Mouse (Mus musculus) CH12.LX (cell line): ENCODE measurements at regions not wholly inside any gene's neighbourhood (a gene's known extent, or its start where the extent isn't known, plus 50 kb on each side); places are given as distances from the start of the nearest gene placed in this dataset.

Experiments
- CTCF ChIP-seq, 2 experiments: IDR thresholded peaks in 1 of 2; conservative IDR thresholded peaks in 1 of 2; 2 replicates each; pipeline ENCODE4 v1.5.1; 2011 to 2012; ENCODE audit warnings: low read depth in 2 of 2, low read length in 2 of 2, improper control_type of control experiment in 1 of 2, inconsistent platforms in 1 of 2, mild to moderate bottlenecking in 1 of 2, moderate library complexity in 1 of 2
- E2F4 ChIP-seq: IDR thresholded peaks from 2 replicates; pipeline ENCODE4 v1.6.1; 2011; ENCODE audit warnings: low read depth, low read length, improper control_type of control experiment; ENCODE audit not compliant: insufficient replicate concordance
- EP300 ChIP-seq: IDR thresholded peaks from 2 replicates; pipeline ENCODE4 v1.6.1; 2011; ENCODE audit warnings: low read length, improper control_type of control experiment
- KAT2A ChIP-seq: IDR thresholded peaks from 2 replicates; pipeline ENCODE4 v1.6.1; 2012; ENCODE audit warnings: low read length, improper control_type of control experiment, inconsistent platforms; ENCODE audit not compliant: insufficient replicate concordance
- MAFK ChIP-seq: IDR thresholded peaks from 2 replicates; pipeline ENCODE4 v1.6.1; 2011; ENCODE audit warnings: low read length, improper control_type of control experiment; ENCODE audit not compliant: insufficient replicate concordance
- POLR2A ChIP-seq: IDR thresholded peaks from 2 replicates; pipeline ENCODE4 v1.6.1; 2011; ENCODE audit warnings: low read depth, mild to moderate bottlenecking, improper control_type of control experiment, low read length
- RAD21 ChIP-seq: IDR thresholded peaks from 2 replicates; pipeline ENCODE4 v1.6.1; 2011; ENCODE audit warnings: low read depth, mild to moderate bottlenecking, low read length, improper control_type of control experiment, moderate library complexity
- UBTF ChIP-seq: IDR thresholded peaks from 2 replicates; pipeline ENCODE4 v1.6.1; 2012; ENCODE audit warnings: low read depth, mild to moderate bottlenecking, inconsistent platforms, low read length, improper control_type of control experiment, moderate library complexity
- USF1 ChIP-seq: IDR thresholded peaks from 2 replicates; pipeline ENCODE4 v1.6.1; 2014; ENCODE audit warnings: low read depth, mild to moderate bottlenecking, inconsistent platforms, low read length, improper control_type of control experiment
- USF2 ChIP-seq: conservative IDR thresholded peaks from 2 replicates; pipeline ENCODE4 v1.6.1; 2011; ENCODE audit warnings: low read depth, low read length, improper control_type of control experiment
- ZC3H11A ChIP-seq: IDR thresholded peaks from 2 replicates; pipeline ENCODE4 v1.6.1; 2012; ENCODE audit warnings: low read depth, mild to moderate bottlenecking, inconsistent platforms, low read length, improper control_type of control experiment

GRCm38 (mm10) chr9:23024061-23024460, 198.8 kb upstream of the Bmper start:
- TF ChIP-seq RAD21 (no peak), E2F4 (no peak), USF1 (no peak), POLR2A (no peak), USF2 (no peak), MAFK (no peak), ZC3H11A (no peak), EP300 (no peak), KAT2A (no peak), UBTF (no peak), CTCF (conservative IDR thresholded peaks at IDR 0.05 in 1 of 2, IDR thresholded peaks at IDR 0.05 in 1 of 2; ENCODE audit: low read depth in 2 of 2, low read length in 2 of 2) (no peak)
